Mouse (Mus musculus) CH12F3 (cell line): ENCODE results near the gene Myrf.

ENCODE experiments used
- in situ Hi-C: fragments of 300-500 bp; cut with MboI; formaldehyde crosslinking; loops from 2 replicates; pipeline ENCODE4 v1.14.3; 2020; ENCODE audit warnings: low sequenced_read_pairs

Myrf gene

GRCm38 (mm10) chr19:10258279-10259011, 17.9 kb upstream of the Myrf start:
- in situ Hi-C loops = no loop called here

GRCm38 (mm10) chr19:10248128-10248527, 7.6 kb upstream of the Myrf start:
- in situ Hi-C loops = no loop called here

GRCm38 (mm10) chr19:10247165-10247564, 6.6 kb upstream of the Myrf start:
- in situ Hi-C loops = no loop called here

GRCm38 (mm10) chr19:10244183-10244582, 3.6 kb upstream of the Myrf start:
- in situ Hi-C loops = no loop called here

- in situ Hi-C loops = no loop called here
Measured at GRCm38 (mm10) chr19:10242916-10243315, 2.4 kb upstream of the Myrf start.

GRCm38 (mm10) chr19:10239975-10240653, 434 bp downstream of the Myrf start:
- in situ Hi-C loops = no loop called here

- in situ Hi-C loops = no loop called here
Measured at GRCm38 (mm10) chr19:10239419-10239818, 1.1 kb downstream of the Myrf start.

- in situ Hi-C loops = no loop called here
Measured at GRCm38 (mm10) chr19:10238477-10238876, 2.1 kb downstream of the Myrf start.

- in situ Hi-C loops = no loop called here
Measured at GRCm38 (mm10) chr19:10235784-10236565, 4.6 kb downstream of the Myrf start.

- in situ Hi-C loops = no loop called here
Measured at GRCm38 (mm10) chr19:10232327-10233017, 8.1 kb downstream of the Myrf start.

GRCm38 (mm10) chr19:10231871-10232270, 8.7 kb downstream of the Myrf start:
- in situ Hi-C loops = no loop called here

GRCm38 (mm10) chr19:10231016-10231415, 9.5 kb downstream of the Myrf start:
- in situ Hi-C loops = no loop called here

GRCm38 (mm10) chr19:10225767-10226166, 14.8 kb downstream of the Myrf start:
- in situ Hi-C loops = no loop called here

- in situ Hi-C loops = no loop called here
Measured at GRCm38 (mm10) chr19:10224637-10225453, 15.7 kb downstream of the Myrf start.

- in situ Hi-C loops = no loop called here
Measured at GRCm38 (mm10) chr19:10223561-10223960, 17.0 kb downstream of the Myrf start.

GRCm38 (mm10) chr19:10222656-10223055, 17.9 kb downstream of the Myrf start:
- in situ Hi-C loops = no loop called here

GRCm38 (mm10) chr19:10221585-10221984, 19.0 kb downstream of the Myrf start:
- in situ Hi-C loops = no loop called here

GRCm38 (mm10) chr19:10219593-10219992, 21.0 kb downstream of the Myrf start:
- in situ Hi-C loops = no loop called here

GRCm38 (mm10) chr19:10219108-10219507, 21.4 kb downstream of the Myrf start:
- in situ Hi-C loops = no loop called here

- in situ Hi-C loops = no loop called here
Measured at GRCm38 (mm10) chr19:10216101-10216500, 24.4 kb downstream of the Myrf start.
